In genomic region chr3:27573458-27573857, GRCm38 (mm10) we compare ENCODE assay signal across 9 mouse cellular contexts.
A peak's percentile ranks its signal among the peaks of the same experiment; 100 is the strongest.
DNase-seq lines count a peak whose midpoint lies in the region; ATAC-seq and TF ChIP-seq lines count a peak whose summit lies in the region.
"Had no signal": no experiment of that assay in that cellular context is flagged by ENCODE, and none has a peak within 500 bp of the region (broad histone marks: within the 10 kb centered on the region; RNA-seq: fewer than 3 reads in every experiment).

No protein-coding gene starts in this region.

- no peak for TF ChIP-seq CTCF in intestine, postnatal 0 days (IDR thresholded peaks at IDR 0.05; ENCODE audit: low read depth)

- no peak; the same call in 1 of the 2 replicates for ATAC-seq in intestine, embryonic 14.5 days (replicated peaks; ENCODE audit: low FRiP score, low TSS enrichment, low read depth)
- no peak for ATAC-seq in intestine, postnatal 0 days
- peak; percentile 81 for ATAC-seq in hindbrain, embryonic 14.5 days (ENCODE audit: low FRiP score)
- ATAC-seq in midbrain, embryonic 15.5 days (replicated peaks) = peak; percentile 68; the same call in 1 of the 2 replicates

- H3K4me1 ChIP-seq in intestine, embryonic 14.5 days (replicated peaks; ENCODE audit: control insufficient read depth, insufficient read depth, low read length) = peaks cover 17% of the 10 kb centered on the region
- H3K4me1 ChIP-seq in intestine, postnatal 0 days (replicated peaks; ENCODE audit: control insufficient read depth, insufficient read depth, low read length) = 0 out of 2 replicates have a peak, but pooled peaks cover 2% of the 10 kb centered on the region
- H3K4me1 ChIP-seq in embryonic facial prominence, embryonic 10.5 days = peaks cover 37% of the 10 kb centered on the region
- 0 out of 2 replicates have a peak, but pooled peaks cover 6% of the 10 kb centered on the region for H3K4me1 ChIP-seq in hindbrain, embryonic 14.5 days (replicated peaks; ENCODE audit: control insufficient read depth, insufficient read depth, low read length)
- 0 out of 2 replicates have a peak, but pooled peaks cover 2% of the 10 kb centered on the region for H3K4me1 ChIP-seq in midbrain, embryonic 15.5 days

- WGBS in intestine, embryonic 14.5 days = 38% methylated on average over 11 of the region's 11 CpGs
- WGBS in intestine, postnatal 0 days = 30% methylated on average over 11 of the region's 11 CpGs
- 38% methylated on average over 11 of the region's 11 CpGs for WGBS in embryonic facial prominence, embryonic 10.5 days
- 22% methylated on average over 11 of the region's 11 CpGs for WGBS in hindbrain, embryonic 14.5 days
- 44% methylated on average over 11 of the region's 11 CpGs for WGBS in midbrain, embryonic 15.5 days

- H3K4me3 ChIP-seq in intestine, embryonic 14.5 days (ENCODE audit: low read depth, low read length) = no peak overlapping the region
- no peak overlapping the region for H3K4me3 ChIP-seq in intestine, postnatal 0 days (ENCODE audit: low read depth, low read length)
- no peak overlapping the region for H3K4me3 ChIP-seq in embryonic facial prominence, embryonic 10.5 days
- no peak overlapping the region for H3K4me3 ChIP-seq in hindbrain, embryonic 14.5 days (replicated peaks; ENCODE audit: low read length)
- no peak overlapping the region for H3K4me3 ChIP-seq in midbrain, embryonic 15.5 days

- no peaks in the 10 kb centered on the region for H3K27me3 ChIP-seq in intestine, embryonic 14.5 days (replicated peaks; ENCODE audit: control insufficient read depth, insufficient read depth, low read length)
- H3K27me3 ChIP-seq in intestine, postnatal 0 days (replicated peaks; ENCODE audit: control insufficient read depth, insufficient read depth, low read length) = no peaks in the 10 kb centered on the region
- H3K27me3 ChIP-seq in embryonic facial prominence, embryonic 10.5 days (replicated peaks; ENCODE audit: low read depth, poor library complexity, severe bottlenecking) = no peaks in the 10 kb centered on the region
- H3K27me3 ChIP-seq in hindbrain, embryonic 14.5 days (ENCODE audit: control insufficient read depth, insufficient read depth, low read length) = no peaks in the 10 kb centered on the region
- H3K27me3 ChIP-seq in midbrain, embryonic 15.5 days (replicated peaks) = no peaks in the 10 kb centered on the region

- no peak overlapping the region for H3K9ac ChIP-seq in intestine, embryonic 14.5 days (ENCODE audit: low read length)
- H3K9ac ChIP-seq in intestine, postnatal 0 days (ENCODE audit: low read depth, low read length) = no peak overlapping the region
- no peak overlapping the region for H3K9ac ChIP-seq in hindbrain, embryonic 14.5 days
- no peak overlapping the region for H3K9ac ChIP-seq in midbrain, embryonic 15.5 days

- no peaks in the 10 kb centered on the region for H3K36me3 ChIP-seq in intestine, embryonic 14.5 days (ENCODE audit: control insufficient read depth, insufficient read depth, low read length)
- no peaks in the 10 kb centered on the region for H3K36me3 ChIP-seq in intestine, postnatal 0 days (ENCODE audit: control insufficient read depth, insufficient read depth)
- H3K36me3 ChIP-seq in embryonic facial prominence, embryonic 10.5 days (replicated peaks) = no peaks in the 10 kb centered on the region
- H3K36me3 ChIP-seq in hindbrain, embryonic 14.5 days (replicated peaks; ENCODE audit: control insufficient read depth, insufficient read depth) = no peaks in the 10 kb centered on the region
- no peaks in the 10 kb centered on the region for H3K36me3 ChIP-seq in midbrain, embryonic 15.5 days (replicated peaks)

- peak overlapping the region; percentile 34; the same call in 1 of the 2 replicates for H3K27ac ChIP-seq in intestine, embryonic 14.5 days (ENCODE audit: low read depth)
- no peak overlapping the region for H3K27ac ChIP-seq in intestine, postnatal 0 days (ENCODE audit: low read depth, low read length)
- peak overlapping the region; percentile 54; the same call in 1 of the 2 replicates for H3K27ac ChIP-seq in embryonic facial prominence, embryonic 10.5 days (replicated peaks)
- peak overlapping the region; percentile 66; the same call in 1 of the 2 replicates for H3K27ac ChIP-seq in hindbrain, embryonic 14.5 days
- peak overlapping the region; percentile 39; the same call in 1 of the 2 replicates for H3K27ac ChIP-seq in midbrain, embryonic 15.5 days

- no peaks in the 10 kb centered on the region for H3K9me3 ChIP-seq in intestine, embryonic 14.5 days (ENCODE audit: control insufficient read depth, low read length)
- no peaks in the 10 kb centered on the region for H3K9me3 ChIP-seq in intestine, postnatal 0 days (ENCODE audit: control insufficient read depth)
- no peaks in the 10 kb centered on the region for H3K9me3 ChIP-seq in embryonic facial prominence, embryonic 10.5 days
- H3K9me3 ChIP-seq in hindbrain, embryonic 14.5 days (ENCODE audit: control insufficient read depth, low read length) = no peaks in the 10 kb centered on the region
- no peaks in the 10 kb centered on the region for H3K9me3 ChIP-seq in midbrain, embryonic 15.5 days

- H3K4me2 ChIP-seq in intestine, embryonic 14.5 days (ENCODE audit: low read length) = no peak overlapping the region
- no peak overlapping the region for H3K4me2 ChIP-seq in intestine, postnatal 0 days (replicated peaks; ENCODE audit: low read depth)
- no peak overlapping the region for H3K4me2 ChIP-seq in hindbrain, embryonic 14.5 days (replicated peaks)
- H3K4me2 ChIP-seq in midbrain, embryonic 15.5 days = no peak overlapping the region

- no peak for DNase-seq in intestine, embryonic 14.5 days (ENCODE audit: low spot score)
- DNase-seq in embryonic facial prominence, embryonic 10.5 days (ENCODE audit: low spot score) = no peak
- DNase-seq in hindbrain, embryonic 14.5 days (ENCODE audit: low spot score) = peak; percentile 50
- no peak for DNase-seq in retina, embryonic 14.5 days (ENCODE audit: low spot score)
- DNase-seq in cerebellum, adult 9-11 months = no peak
- DNase-seq in cerebellum, adult 8-10 months = no peak
- DNase-seq: retina, postnatal 1 day had no signal

Comparison
In these comparisons a context has a peak if more than half of its experiments do, and no peak if none do; other contexts are left out.
1. ATAC-seq: peak in hindbrain, embryonic 14.5 days (single experiment) and midbrain, embryonic 15.5 days (single experiment); none in intestine, embryonic 14.5 days (single experiment) and intestine, postnatal 0 days (single experiment).